Mouse (Mus musculus): ENCODE results near the gene Mettl8.

- TF ChIP-seq CTCF (IDR thresholded peaks at IDR 0.05; ENCODE audit: borderline replicate concordance, extremely low read depth, insufficient read depth, insufficient read length), result no peak
- TF ChIP-seq POLR2A (IDR thresholded peaks at IDR 0.05; ENCODE audit: borderline replicate concordance, extremely low read depth, insufficient read depth, insufficient read length, poor library complexity, severe bottlenecking), result no peak
Measured at GRCm38 (mm10) chr2:71011816-71012215, 43.6 kb downstream of the Mettl8 start.
